8 mouse cellular contexts compared by ENCODE assay signal in genomic region chrX:98149724-98150392, GRCm38 (mm10). TPM values are rescaled to one million over a fixed set of nuclear protein-coding genes. Genes with fewer than 3 reads are reported as not detected.
DNase-seq lines count a peak whose midpoint lies in the region; ATAC-seq lines count a peak whose summit lies in the region.

No protein-coding gene starts in this region.

- no peaks in the 10 kb centered on the region for H3K36me3 ChIP-seq in lung, embryonic 16.5 days (ENCODE audit: control insufficient read depth, insufficient read depth, low read length)
- no peaks in the 10 kb centered on the region for H3K36me3 ChIP-seq in liver, embryonic 11.5 days (ENCODE audit: control insufficient read depth, insufficient read depth, low read length)

- H3K9me3 ChIP-seq in lung, embryonic 16.5 days (ENCODE audit: control insufficient read depth, low read length) = no peaks in the 10 kb centered on the region
- no peaks in the 10 kb centered on the region for H3K9me3 ChIP-seq in liver, embryonic 11.5 days (ENCODE audit: control insufficient read depth, low read length)

- H3K4me1 ChIP-seq in lung, embryonic 16.5 days (replicated peaks; ENCODE audit: control insufficient read depth, insufficient read depth, low read length) = no peaks in the 10 kb centered on the region
- no peaks in the 10 kb centered on the region for H3K4me1 ChIP-seq in liver, embryonic 11.5 days (replicated peaks; ENCODE audit: control insufficient read depth, insufficient read depth, low read length)

- peaks cover 23% of the 10 kb centered on the region for H3K27me3 ChIP-seq in lung, embryonic 16.5 days (ENCODE audit: control insufficient read depth, insufficient read depth, low read depth, low read length)
- peaks cover 47% of the 10 kb centered on the region for H3K27me3 ChIP-seq in liver, embryonic 11.5 days (replicated peaks; ENCODE audit: control insufficient read depth, insufficient read depth, low read length)

- peak overlapping the region; percentile 35 for H3K4me2 ChIP-seq in lung, embryonic 16.5 days (ENCODE audit: low read depth, low read length)
- peak overlapping the region; percentile 48 for H3K4me2 ChIP-seq in liver, embryonic 11.5 days

- no peak overlapping the region for H3K9ac ChIP-seq in lung, embryonic 16.5 days (ENCODE audit: low read length)
- no peak overlapping the region for H3K9ac ChIP-seq in liver, embryonic 11.5 days (ENCODE audit: low read depth, low read length)

- H3K27ac ChIP-seq in lung, embryonic 16.5 days (ENCODE audit: low read length) = no peak overlapping the region
- no peak overlapping the region for H3K27ac ChIP-seq in liver, embryonic 11.5 days (ENCODE audit: low read depth, low read length)

- H3K4me3 ChIP-seq in lung, embryonic 16.5 days (ENCODE audit: low read length) = peak overlapping the region; percentile 32
- peak overlapping the region; percentile 22; the same call in 1 of the 2 replicates for H3K4me3 ChIP-seq in liver, embryonic 11.5 days (ENCODE audit: low read depth, low read length)

- WGBS in lung, embryonic 16.5 days = 23% methylated on average over 27 of the region's 30 CpGs
- 15% methylated on average over 29 of the region's 30 CpGs for WGBS in liver, embryonic 11.5 days

- ATAC-seq in lung, embryonic 16.5 days (ENCODE audit: low read depth) = no peak; the same call in 1 of the 2 replicates
- no peak for ATAC-seq in liver, embryonic 11.5 days (replicated peaks; ENCODE audit: low FRiP score)
- ATAC-seq in cerebellum, adult (ENCODE audit: insufficient number of reproducible peaks, low FRiP score, low TSS enrichment) = no peak

- DNase-seq in lung, adult 18-20 months = no peak
- peak; percentile 44 for DNase-seq in brain, adult 2 months (ENCODE audit: low read depth, low spot score)
- DNase-seq in gastrocnemius, adult 8-10 months (ENCODE audit: low spot score in 2 of 2) = peak; percentile 2 to 31
- peak; percentile 27 for DNase-seq in induced T-regulatory cell, adult 2 months (ENCODE audit: low read depth)
- DNase-seq in liver, embryonic 11.5 days (ENCODE audit: low spot score) = peak; percentile 32
- DNase-seq in retina, postnatal 1 day = peak; percentile 39

RNA-seq across cellular contexts. Expression of gene Ar, which starts 1.3 kb away (rescaled TPM):
- polyA plus RNA-seq in lung, embryonic 16.5 days (2015; fragmentation: Nextera tagmentation; extraction: Ambion mirVana) = 0.13 and 0.15 TPM in 2 replicates
- 10 to 100 TPM; 15.6 to 21.8 (median 17.9) TPM for total RNA-seq in gastrocnemius, adult 8-10 months (2022)
- not detected in 2 replicates for polyA plus RNA-seq in liver, embryonic 11.5 days (2014; fragmentation: Nextera tagmentation; extraction: Ambion mirVana)

Comparison
In these comparisons a context has a peak if more than half of its experiments do, and no peak if none do; other contexts are left out.
1. DNase-seq: peak in brain, adult 2 months (single experiment), gastrocnemius, adult 8-10 months (2 of 2), induced T-regulatory cell, adult 2 months (single experiment), liver, embryonic 11.5 days (single experiment) and retina, postnatal 1 day (single experiment); none in lung, adult 18-20 months (0 of 2).